Mouse (Mus musculus) thymus, adult 18-20 months (tissue): ENCODE results near the gene Fopnl.

Source experiments
- DNase-seq, 2 experiments: peaks; one replicate each; pipeline ENCODE4 v3.0.0; 2022; ENCODE audit warnings: mixed read lengths in 2 of 2

Gene Fopnl

DNA sequence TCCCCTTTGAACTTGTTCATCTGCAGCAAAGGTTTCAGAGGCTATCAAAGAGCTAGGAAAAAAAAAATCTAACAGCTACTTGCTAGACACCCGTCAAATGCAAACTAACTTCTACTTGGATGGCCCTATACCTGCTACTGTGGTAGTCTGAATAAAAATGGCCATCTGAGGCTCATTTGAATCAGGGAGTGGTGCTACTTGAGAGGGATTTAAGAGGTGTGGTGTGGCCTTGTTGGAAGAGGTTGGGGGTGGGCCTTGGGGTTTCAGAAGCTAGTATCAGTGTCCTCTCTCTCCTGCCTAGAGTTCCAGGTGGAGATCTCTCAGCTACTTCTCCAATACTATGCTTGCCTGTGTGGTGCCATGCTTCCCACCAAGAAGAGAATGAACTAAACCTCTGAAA is 10.8 kb downstream of the Fopnl start:
- DNase-seq: no peak

DNA sequence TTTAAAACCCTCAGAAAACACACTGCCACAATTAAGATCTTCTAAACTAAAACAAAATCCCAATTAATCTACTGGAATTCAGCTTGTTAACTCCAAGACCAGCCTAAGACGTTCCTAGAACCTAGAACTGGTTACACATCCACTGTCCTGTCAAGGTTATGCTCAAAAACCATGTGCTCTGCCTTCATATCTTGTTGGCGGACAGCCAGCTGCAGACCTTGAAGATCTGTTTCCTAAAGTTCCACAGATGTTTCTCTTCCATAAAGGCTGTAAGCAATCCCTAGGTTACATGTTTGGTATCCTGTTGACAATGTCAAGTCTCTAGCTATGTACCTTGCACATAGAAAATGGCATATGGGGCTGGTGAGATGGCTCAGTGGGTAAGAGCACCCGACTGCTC is 12.4 kb downstream of the Fopnl start:
- no peak for DNase-seq

DNA sequence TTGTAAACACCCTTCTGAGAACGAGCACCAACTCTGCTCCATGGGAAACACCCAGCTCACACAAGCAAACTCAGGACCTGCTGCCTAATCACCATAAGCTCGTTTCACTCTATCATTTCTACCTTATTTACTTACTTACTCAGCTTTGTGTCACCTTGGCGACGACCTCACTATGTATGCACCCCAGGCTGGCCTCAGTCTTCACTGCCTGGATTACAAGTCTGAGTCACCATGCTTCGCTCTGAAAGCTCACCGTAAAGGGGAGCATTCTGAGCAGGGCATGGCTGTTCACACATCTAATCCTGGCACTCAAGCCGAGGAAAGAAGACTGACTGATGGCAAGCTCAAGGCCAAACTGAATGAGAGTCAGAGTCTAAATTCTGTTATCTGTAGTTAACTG is 13.5 kb downstream of the Fopnl start:
- no peak for DNase-seq

DNA sequence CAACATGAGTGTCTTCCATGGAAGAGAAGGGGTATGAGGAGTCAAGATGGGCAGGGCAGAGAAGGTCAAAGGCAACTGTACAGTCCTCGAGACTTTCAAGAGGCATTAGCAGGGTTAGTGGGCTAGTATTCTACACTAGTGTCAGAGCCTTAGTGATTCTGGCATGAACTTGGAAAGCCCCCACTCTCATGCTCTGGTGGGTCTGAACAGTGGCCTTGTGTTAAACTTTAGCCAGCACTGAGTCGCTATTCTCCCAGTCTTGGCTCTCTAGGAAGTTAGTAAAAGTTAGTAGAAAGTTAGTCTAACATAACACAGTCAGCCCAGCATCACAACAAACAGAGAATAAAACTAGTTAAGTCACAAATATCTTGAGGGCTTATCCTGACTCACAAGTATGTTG is 14.1 kb downstream of the Fopnl start:
- DNase-seq: no peak

DNA sequence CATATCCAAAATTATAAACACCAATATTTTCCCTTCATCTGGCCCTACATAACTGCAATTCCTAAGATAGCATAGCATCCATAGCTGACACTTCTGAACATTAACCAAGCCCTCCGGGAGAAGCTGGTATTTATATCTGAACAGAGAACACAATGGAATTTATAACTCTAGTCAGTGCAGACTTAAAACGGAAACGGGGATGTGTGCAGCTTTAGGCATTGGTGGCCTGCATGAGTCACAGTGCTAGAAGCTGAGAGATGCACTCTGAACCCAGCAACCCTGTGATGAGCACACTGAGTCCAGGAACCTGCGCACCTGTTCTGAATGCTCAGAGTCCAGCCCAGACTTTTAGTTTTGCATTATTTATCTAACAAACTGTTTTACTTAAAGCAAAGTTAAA is 18.7 kb downstream of the Fopnl start:
- no peak for DNase-seq

DNA sequence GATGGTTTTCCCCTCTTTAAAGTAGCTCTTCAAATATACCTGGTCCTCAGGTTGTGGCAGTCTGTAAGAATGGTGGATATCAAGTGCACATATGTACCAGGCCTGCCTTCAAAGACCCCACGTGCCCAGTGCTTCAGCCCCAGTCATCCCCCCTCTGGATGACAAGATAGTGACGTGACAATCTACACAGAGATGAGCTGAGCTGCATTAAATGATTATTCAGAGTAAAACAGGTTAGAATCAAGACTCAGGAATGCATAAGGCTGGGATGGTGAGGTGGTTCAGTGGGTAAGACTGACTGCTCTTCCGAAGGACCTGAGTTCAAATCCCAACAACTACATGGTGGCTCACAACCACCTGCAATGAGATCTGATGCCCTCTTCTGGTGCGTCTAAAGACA is 19.5 kb downstream of the Fopnl start:
- no peak for DNase-seq

DNA sequence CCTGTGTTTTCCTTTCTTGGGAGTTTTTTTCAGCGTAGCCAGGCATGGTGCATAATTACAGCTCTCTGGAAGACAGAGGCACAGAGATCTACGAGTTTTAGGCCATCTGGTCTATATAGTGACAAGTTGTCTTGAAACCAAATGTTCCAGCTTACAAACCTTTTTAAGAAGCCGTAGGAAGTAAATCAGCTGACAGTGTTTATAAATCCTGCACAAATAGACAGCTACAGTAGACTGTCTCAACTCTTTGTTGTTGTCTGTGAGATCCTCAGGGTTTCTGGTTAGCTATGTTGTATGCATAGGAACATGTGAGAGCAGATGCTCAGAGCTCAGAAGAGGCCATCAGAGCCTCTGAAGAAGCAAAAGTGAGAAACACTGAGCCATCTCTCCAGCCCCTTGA is 20.1 kb downstream of the Fopnl start:
- no peak for DNase-seq

DNA sequence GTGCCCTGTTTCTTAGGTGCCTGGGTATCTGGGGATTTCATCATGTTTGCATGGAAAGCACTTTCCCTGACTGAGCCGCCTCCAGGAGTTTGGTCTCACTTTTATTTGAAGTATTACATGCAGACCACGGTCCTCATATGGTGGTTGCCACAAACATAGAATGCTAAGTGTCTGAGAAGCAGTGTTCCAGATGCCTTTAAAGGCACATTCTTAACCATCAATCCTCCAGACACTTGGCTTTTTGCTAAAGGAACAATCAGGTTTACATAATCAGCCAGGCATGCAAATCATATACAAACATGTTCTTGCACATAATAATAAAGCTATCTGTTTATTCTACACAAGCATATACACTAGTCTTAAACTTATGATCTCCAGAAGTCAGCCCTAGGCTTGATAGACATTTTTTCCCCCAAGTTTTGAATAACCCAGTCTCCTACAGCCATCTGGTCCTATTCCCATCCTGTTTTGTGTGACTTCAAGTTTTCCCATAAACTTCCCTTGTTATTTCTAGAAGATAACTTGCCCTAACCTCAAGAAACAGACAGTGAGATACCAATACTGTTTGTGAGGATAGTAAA is 20.6 kb downstream of the Fopnl start:
- no peak for DNase-seq

DNA sequence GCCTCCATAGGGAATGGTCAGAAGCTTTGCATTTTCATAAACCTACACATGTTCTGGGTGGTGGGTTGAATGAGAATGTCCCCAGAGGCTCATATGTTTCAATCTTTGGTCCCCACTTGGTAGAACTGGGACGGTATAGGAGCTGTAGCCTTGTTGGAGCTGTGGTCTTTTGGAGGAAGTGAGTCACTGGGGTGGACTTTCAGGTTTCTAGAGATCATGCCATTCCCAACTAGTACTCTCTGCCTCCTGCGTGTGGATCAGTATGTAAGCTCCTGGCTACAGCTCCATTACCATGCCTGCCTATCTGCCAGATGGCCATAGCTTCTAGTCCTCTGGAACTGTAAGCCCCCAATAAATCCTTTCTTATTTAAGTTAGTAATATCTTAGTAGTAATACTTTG is 21.9 kb downstream of the Fopnl start:
- DNase-seq: no peak

DNA sequence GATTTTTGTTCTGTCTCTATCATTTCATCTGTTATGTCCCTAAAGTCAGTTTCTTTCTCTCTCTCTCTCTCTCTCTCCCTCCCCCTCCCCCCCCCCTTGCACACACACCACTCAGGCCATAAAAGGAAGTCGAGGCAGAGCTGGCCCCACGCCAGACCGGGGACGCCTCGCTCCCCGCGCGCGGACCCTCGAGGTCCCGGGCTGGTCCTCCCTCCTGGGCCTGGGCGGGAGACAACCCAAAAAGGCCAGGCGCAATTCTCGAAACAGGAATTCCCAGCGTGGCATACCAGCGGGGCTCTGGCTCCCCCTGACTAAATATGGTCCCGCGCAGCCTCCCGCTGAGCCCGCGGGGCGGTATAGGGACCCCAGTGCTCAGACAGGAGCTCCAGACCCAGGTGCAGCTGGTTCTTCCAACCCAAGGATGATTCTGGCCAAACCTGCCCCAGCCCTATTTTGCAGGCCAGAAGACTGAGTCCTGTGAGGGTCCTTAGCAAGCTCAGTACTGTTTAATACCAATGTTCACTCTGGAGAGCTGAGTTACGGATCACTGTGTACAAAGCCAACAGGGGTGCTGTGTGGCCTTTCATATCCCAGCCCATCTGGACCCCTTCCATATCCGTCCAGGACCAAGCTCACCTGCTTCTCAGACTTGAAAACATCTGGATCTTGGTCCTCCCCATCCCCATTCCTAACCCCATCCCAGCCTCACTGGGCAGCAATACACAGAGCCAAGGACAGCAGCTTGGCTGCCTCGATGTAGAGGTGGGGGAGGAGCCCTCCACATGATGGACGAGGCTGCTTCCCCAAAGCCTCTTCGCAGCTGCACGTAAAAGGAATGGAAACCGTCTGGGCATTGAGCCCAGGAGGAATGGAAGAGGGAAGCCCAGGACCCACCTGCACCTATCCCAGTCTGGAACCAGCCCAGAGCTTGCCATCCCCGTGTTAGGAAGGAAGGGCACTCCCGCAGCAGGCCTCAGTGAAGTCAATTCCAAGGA is 24.7 kb downstream of the Fopnl start:
- DNase-seq: no peak

DNA sequence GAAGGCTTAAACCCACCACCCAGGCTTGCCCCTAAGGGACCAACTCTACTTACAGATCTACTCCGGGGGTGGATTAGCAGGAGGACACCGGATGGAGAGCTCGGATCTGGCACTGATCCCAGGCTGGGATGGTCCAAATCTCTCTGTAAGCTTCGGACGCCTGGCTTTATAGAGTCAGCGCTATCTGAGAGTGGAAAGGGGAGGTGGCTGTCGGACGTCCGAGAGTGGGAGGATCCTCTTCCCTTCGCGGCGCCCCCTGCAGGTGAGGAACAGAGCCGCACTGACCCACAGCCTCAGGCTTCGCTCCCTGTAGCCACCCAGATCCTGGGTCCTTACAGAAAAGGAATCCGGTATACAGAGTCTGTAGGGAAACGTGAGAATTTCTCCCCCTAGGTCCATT is 26.0 kb downstream of the Fopnl start, which contains the start of gene Myh11:
Gene Myh11, minus strand, starts transcription at position 150 of the 400 bp plus-strand sequence.
- no peak for DNase-seq

DNA sequence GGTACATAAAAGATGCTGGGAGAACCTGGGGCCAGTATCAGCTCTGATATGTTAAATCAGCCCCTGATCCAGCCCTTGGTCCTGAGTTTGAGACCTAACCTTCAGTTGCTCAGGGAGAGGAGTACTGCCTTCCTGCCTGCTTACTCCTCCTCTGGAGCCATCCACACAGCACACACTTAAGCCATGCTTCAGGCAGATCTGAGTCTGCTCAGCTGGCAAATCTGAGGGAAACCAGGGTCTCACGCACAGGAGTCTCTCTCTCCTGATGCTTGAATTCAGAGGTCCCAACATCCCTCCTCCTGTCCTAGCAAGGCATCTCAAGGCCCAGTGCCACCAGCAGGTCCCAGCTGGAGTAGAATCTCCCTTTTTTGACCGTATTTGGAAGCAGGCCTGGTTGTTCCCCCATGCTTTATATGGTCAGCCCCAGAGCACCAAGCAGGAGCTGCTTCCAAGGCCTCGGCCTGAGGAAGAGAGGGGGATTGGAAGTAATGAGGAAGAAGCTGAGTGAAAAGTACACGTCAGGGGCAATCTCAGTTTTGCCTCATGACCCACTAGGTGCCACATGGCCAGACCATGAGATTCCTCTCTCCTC is 44.7 kb downstream of the Fopnl start:
- no peak for DNase-seq

DNA sequence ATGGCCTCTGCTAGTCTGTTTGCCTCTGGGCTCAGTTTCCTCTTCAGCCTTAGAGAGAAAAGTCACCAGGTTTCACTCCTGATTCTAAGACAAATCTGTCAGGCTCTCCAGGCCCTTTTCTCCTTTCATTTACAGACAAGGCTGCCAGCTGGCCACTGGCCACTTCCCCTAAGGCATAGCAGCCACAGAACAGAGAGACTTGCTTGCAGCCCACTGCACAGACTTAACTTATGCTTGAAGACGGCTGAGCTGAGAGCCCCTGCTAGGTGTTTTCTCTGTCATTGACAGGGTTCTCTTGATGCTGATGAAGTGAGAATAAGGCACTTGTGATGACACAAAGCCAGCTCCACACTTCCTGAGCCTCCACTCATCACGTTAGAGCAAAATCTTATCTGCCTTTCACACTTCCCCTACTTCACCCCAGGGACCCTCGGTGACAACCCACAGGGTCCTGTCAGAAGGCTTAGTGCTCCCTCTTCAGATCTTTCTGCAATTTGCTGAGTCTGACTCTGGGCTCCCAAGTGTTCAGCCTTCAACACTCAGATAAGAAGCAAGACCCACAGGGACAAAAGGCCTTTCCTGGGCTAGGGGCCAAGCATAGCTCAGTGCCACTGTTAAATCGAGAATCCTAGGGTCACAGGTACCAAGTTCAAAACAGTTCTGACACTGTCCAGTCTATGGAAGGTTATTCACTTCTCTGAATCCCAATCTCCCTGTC is 51.8 kb downstream of the Fopnl start:
- DNase-seq: no peak

DNA sequence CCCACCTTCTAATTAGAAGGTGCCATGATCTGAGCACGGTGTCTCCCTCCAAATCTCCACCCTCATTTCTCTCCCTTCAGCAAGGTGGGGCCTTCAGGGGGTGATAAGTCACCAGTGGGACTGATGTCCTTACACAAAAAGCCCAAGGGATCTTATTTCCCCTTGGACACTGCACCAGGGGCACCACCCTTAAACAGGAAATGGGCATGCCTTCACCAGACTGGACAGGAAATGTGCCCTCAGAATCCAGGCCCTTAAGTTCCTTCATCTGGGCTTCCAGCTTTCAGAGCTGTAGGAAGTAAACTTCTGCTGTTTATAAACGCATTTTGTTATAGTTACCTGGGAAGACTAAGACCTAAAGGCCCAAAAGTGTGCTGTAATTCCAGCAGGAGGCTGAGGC is 52.7 kb downstream of the Fopnl start:
- no peak for DNase-seq

DNA sequence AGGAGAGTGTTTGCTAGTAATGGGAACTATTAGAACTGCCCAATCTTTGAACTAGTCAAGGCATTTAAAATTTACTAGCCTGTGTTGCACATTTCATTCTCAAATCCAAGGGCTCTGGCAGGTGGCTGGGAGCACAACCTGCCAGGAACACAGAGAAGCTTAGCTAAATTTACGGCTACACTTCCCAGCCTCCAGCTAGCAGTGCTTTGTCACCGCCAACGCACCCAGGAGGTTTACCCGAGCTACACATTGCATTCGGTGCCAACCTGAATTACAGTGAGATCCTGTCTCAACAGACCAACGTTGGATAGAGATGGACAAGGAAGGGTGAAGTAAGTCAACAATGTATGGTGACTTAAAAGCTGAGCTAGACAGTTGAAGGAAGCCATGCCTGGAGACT is 54.0 kb downstream of the Fopnl start:
- no peak for DNase-seq

DNA sequence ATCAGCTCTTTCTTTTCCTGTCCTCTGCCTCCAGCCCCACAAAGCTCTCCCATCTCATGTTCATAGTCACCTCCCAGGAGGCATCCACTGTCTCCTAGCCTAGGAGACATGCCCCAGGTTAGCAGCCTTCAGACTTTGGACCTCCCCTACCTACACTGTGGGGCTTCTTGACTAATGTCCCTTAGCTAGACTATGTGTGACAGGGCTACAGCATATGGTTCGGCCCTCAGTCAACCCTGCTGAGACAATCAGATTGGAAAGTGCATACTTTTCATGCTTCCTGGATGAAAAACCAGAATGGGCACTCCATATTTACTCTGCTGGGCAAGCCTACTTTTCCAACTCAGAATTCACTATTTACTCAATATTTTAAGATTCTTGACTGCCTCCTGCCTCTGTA is 54.8 kb downstream of the Fopnl start:
- DNase-seq: no peak

DNA sequence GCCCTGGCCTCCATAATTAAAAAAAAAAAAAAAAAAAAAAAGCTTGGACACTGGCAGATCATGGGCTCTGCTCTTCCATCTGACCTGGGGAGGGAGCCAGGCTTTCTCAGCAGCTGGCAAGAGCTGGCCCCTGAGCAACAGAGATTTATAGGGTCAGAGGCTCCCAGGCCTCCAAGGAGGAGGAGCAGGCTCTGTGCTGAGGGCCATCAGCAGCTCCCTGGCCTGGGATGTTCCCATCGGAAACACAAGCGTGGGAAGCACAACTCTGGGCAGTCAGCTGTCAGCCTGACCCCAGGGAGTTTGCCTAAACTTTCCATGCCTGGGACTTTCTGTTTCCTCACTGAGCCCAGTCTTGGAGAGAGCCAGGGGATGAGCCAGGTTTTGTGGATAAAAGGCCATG is 58.3 kb downstream of the Fopnl start:
- no peak for DNase-seq

DNA sequence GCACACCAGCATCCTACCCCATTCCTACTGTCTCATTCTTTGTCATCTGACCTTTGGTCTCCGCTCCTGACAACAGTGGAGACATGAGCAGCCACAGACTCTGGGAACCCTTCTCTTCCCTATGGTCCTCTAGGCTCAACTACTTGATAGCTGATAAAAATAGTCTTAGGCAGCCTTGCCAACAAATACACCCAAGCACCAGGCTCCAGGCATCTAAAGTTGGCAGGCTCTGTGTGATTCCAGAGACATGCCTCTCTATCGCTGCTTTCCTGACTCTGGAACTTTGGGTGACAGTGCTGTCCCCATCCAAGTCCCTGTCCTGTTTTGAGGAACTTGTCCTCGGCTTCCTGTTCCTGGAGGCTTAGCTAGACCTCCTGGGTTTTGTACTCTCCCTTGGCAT is 63.6 kb downstream of the Fopnl start:
- DNase-seq: no peak

DNA sequence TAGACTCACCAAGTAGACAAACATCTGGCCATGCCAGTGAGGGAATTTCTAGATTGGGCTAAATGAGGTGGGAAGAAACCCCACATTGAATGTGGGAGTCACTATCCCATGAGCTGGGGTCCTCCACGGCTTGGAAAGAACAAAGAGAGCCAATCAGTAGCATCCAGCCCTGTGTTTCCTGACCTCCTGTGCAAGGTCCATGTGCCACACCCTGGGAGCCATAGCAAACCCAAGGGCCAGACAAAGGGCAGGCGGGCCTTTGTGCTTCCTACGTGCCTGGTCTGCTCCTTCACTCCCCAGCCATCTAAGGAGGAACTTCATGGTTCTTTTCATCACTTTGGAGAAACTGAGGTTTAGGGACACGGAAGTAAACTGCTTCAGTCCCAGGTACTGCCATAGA is 64.3 kb downstream of the Fopnl start:
- DNase-seq: no peak

DNA sequence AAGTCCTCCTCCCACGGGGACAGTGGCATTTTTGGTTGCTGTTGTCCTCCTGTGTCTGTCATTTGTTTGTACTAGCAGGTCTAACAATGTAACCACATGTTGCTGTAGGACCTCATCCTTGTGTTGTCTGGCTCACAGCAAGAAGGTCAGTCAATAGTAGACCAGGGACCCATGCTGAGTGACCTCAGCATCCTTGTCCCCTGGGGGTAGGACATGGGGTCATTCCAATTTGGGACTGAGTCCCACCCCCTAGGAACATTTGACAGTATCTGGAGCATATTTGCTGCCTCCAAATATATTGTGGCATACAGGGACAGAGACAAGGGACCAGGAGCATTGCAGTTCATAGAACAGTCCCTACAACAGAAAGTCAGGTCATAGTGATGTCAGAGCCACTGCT is 67.3 kb downstream of the Fopnl start:
- DNase-seq: no peak
